Mouse (Mus musculus) telencephalon, adult 2 months (tissue): ENCODE measurements at regions not wholly inside any gene's neighbourhood (a gene's known extent, or its start where the extent isn't known, plus 50 kb on each side); places are given as distances from the start of the nearest gene placed in this dataset.
A peak's percentile ranks its signal among the peaks of the same experiment; 100 is the strongest.

Experiments
- DNase-seq: peaks from one replicate; pipeline ENCODE4 v3.0.0-alpha.2; 2011; ENCODE audit warnings: low read depth, low spot score

- DNase-seq, result peak; percentile 69
Observed at GRCm38 (mm10) chr17:72782775-72783174, 53.5 kb upstream of the Ypel5 start.

DNA sequence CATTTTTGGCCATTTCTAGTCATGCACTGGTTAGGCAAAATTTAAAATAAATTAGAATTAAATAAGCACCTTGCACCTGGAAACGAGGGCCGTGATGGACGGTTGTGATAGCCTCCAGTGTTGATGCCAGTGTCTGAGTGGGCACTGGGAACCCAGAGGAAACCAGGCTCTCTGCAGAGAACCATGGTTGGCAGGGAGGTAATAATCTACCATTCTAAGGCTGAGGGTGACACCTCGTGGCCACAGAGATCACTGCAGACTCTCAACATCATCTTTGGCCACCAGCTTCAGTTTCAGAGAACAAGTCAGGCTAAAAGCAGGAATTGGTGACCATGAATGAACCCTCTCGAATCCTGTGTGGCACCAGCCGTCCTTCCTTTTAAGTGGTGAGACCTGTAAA lies 54.5 kb upstream of the Ypel5 start:
- peak; percentile 50 for DNase-seq

DNA sequence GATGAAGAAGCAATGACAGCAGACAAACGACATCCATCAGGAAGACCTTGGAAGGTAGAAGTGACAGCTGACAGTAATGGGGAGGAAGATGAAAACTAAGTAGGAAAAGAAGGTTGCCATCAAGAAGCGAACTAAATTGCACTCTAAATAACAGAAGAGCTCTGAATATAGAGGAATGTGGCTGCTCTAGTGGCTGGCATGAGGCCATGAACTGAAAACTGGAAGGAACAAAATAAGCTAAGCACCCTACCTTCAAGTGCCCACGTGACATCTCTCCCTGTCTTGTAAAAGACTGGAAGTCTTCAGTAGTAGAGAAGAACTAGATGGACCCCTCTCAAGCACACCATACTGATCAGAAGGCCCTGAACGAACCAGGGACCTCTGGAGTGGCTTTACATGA lies 68.0 kb upstream of the Ypel5 start:
- DNase-seq, result no peak

- DNase-seq, result peak; percentile 47
Observed at GRCm38 (mm10) chr17:72760937-72761336, 75.3 kb upstream of the Ypel5 start.

DNA sequence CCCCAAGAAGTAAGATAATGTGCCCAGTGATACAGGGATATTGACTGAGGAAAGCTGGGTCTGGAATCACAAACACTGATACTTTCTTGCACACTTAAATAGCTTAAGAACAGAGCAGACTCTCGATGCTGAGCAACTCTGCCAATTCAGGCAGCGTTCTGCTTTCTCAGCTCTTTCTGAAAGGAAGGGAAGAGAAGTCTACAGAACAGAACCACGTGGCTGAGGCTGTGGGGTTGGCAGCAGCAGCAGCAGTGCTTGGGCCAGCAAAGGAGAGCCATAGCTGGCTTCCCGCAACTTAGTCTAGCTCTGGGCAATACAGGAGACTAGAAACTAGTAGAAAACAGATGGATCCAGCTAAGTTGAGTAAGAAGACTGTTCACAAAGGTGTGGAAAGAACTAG lies 89.8 kb upstream of the Ypel5 start:
- DNase-seq, result peak; percentile 18

- no peak for DNase-seq
Observed at GRCm38 (mm10) chr17:72733006-72733405, 103.2 kb upstream of the Ypel5 start.

DNA sequence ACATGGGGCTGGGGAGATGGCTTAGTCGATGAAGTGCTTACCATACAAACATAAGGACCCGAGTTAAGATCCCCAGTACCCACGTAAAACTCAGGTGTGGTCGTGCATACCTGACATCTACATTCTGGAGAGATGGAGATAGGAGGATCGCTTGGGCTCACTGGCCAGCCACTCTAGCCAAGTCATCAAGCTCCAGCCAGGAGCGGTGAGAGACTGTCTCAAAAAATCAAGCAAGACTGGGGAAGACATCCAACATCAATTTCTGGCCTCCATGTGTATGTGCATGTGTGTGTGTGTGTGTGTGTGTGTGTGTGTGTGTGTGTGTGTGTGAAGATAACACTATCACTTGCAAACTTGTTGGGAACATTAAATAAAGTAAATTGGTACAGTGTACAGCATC lies 104.6 kb upstream of the Ypel5 start:
- no peak for DNase-seq

DNA sequence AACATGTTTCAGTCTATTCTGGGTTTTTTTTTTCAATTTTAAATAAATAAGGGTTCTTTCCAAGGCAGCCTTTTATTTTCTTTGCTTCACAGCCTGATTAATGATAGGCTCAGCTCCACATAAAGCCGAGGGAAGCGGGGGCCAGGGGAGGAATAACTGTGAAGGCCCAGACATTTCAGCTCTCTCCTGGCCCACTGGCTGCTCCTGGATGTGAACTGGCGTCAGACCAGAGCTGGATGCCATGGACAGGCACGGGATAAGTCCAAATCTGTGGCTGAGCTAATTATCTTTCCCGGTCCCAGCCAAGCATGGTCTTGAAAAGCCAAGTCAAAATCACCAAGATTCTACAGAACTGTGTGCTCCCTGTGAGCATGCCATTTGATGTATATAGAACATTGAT lies 105.1 kb upstream of the Ypel5 start:
- no peak for DNase-seq

DNA sequence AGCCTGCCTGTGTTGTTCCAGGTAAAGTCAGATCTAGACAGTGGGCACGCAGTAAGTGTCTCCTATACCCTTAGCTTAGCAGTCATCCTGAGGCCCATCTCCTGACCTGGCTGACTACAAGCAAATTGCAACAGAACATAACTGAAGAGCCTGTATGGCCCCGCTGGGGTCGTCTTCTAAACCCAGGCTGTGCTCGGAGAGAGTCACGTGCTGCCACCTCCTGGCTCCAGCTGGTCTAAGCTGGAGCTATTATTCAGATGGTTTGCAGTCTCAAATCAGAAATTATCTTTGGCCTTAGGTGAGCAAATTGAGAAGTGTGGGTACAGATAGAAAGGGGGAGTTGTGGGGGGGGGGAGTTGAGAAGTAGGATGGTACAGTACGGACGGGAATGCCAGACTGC lies 115.5 kb upstream of the Ypel5 start:
- DNase-seq, result no peak

DNA sequence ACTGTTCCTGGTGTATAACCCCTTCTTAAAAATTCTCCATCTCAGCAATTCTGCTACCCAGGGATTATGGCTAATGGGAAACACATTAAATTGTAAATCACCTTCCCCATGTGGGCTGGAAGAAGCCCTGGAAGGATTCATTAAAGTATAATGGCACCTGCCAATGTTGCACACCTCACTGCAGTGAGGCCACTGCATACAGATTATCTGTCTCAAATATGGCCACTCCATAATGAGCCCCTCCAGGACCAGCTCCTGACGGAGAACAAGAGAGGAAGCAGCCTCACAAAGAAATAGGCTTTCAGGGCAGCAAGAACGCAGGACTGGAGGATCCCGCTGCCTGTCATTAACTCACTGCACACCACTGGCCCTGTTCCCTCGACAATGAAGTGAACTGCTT lies 115.2 kb upstream of the Alk start:
- no peak for DNase-seq

DNA sequence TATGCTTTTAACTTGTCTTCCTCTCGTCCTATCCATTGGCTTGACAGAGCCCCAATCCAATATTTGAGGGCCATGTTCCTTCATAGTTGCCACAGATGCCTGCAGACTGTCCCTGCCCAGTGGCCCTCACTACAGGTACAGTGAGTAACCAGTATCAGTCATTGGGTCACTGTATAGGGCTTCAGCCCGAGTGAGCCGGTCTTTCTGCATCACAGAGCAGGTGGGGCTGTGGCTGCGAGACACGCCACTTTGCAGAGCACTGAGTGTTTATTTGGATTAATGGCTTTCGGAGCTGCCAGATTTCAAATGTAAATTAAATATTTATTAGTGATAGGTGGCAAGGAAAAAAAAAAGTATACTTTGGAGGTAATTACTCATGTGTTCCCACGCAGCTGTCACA lies 87.2 kb upstream of the Alk start:
- no peak for DNase-seq

DNA sequence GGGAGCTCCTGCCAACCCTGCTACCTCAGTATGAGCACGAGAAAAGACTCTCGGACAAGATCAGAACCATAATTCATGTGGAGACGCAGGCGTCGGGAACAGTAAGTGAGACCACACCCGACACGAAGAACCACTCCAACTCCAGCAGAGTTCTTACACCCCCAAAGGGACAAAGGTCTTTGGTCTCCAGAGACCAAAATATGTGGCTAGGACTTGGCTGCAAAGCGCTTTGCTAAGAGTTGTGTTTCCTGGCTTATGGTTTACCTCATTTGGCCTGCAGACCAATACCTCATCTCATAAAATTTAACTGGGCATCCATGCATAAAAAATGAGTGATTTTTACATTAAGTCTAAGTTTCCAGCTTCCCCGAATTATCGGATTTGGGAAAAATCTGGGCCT lies 85.2 kb upstream of the Alk start:
- DNase-seq, result no peak

- DNase-seq, result no peak
Observed at GRCm38 (mm10) chr17:72688800-72689199, 84.4 kb upstream of the Alk start.

DNA sequence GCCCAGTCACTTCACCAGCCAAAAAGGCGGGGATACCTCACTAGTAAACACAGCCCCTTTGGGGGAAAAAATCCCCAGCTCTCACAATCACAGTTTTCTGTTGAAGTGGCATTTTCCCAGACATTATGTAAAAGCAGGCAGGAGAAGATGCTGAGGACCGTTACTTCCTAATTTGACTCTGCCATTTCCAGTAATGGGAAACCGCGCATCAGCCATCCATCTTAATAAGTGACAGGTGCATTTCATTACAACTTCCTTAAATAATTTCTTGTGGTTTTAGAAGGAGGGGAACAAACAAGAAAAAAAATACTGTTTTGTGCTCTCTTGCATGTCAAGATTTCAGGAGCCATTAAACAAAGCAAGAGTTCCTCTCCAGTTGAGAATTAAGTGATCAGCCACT lies 70.2 kb upstream of the Alk start:
- no peak for DNase-seq

DNA sequence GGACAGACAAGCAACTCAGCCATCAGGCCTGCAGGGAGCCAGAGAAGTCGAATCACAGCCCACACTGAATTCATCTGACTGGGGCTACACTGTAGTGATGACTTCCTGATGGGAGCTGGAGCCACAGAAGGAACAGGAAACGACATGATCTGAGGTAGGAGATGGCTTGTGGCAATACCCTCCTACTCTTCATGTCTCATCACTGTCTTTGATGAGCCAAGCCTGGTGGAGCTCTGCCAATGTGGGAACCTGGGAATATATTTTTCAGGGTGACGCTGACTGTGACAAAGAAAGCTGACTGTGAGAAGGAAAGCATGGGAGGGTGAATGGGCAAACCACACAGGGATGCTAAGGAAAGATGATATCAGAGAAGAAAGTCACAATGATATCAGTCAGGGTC lies 67.6 kb upstream of the Alk start:
- peak; percentile 26 for DNase-seq

DNA sequence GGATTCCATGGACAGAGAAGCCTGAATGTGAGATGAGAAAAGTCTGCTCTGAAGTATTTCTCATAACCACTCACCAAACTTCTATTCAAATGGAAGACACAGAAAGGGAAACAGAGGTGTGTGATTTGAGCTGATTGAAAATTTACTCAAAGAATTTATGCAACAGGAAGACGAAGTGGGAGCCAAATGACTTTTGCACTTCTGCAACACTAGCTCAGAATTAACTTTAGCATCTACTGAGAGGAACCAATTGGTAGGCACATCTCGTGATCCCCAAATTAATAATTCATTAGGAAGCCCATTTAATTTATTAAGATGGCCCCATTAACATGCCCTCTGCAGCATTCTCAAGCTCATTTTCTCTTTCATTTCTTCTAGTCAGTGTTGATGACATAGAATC lies 62.5 kb upstream of the Alk start:
- no peak for DNase-seq

- DNase-seq, result no peak
Observed at GRCm38 (mm10) chr17:72661678-72662077, 57.3 kb upstream of the Alk start.

DNA sequence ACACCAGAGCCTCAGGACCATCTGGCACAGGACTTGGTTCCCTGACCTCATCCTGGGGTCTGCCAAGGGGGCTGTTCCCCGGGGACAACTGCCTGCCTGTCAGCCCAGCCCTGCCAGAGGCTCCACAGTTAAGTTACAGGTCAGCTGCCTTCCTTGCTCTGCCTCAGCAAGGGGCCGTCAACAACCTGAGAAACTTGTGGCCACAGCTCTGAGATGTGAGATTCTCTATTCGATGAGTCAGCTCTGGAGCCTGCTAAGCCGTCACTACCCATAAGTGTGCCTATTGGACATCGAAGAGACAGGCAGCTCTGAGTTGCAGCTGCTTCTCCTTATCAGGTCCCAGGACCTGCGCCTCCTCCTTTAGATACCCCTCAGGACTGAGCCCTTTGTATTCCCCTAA lies 54.3 kb upstream of the Alk start:
- no peak for DNase-seq

- no peak for DNase-seq
Observed at GRCm38 (mm10) chr17:72657826-72658225, 53.4 kb upstream of the Alk start.
